Mouse (Mus musculus) cerebellum, adult 2 months (tissue): Measurements from ENCODE around the gene Sorl1. TPM values are rescaled to one million over a fixed set of nuclear protein-coding genes. Genes with fewer than 3 reads are reported as not detected.

Experiments
- DNase-seq, 2 experiments: peaks; one replicate each; pipeline ENCODE4 v3.0.0; 2021
- H3K27ac ChIP-seq: fragments of 200-500 bp; 2 replicates; pipeline ENCODE4 v1.5.1; 2012; ENCODE audit warnings: low read length, control low read depth, inconsistent platforms; ENCODE audit not compliant: insufficient read depth
- H3K27me3 ChIP-seq: fragments of 200-500 bp; 2 replicates; pipeline ENCODE4 v1.6.1; 2012; ENCODE audit warnings: inconsistent platforms, mild to moderate bottlenecking, low read length, moderate library complexity; ENCODE audit not compliant: control insufficient read depth, insufficient read depth
- H3K4me1 ChIP-seq: fragments of 200-500 bp; 2 replicates; pipeline ENCODE4 v1.6.1; 2011; ENCODE audit warnings: low read length; ENCODE audit not compliant: control insufficient read depth, insufficient read depth
- H3K4me3 ChIP-seq: fragments of 200-500 bp; replicated peaks from 2 replicates; pipeline ENCODE3; 2011; ENCODE audit warnings: mild to moderate bottlenecking, low read depth, low read length, control low read depth; ENCODE audit not compliant: insufficient read depth
- CTCF ChIP-seq: fragments of 200-500 bp; IDR thresholded peaks from 2 replicates; pipeline ENCODE4 v1.5.1; 2011; ENCODE audit warnings: low read depth, mild to moderate bottlenecking, control low read depth, low read length, moderate library complexity, borderline replicate concordance; ENCODE audit not compliant: insufficient read depth
- POLR2A ChIP-seq: fragments of 200-500 bp; IDR thresholded peaks from 2 replicates; pipeline ENCODE4 v1.6.1; 2011; ENCODE audit warnings: low read length, control low read depth, borderline replicate concordance; ENCODE audit not compliant: insufficient read depth
- WGBS: fragments of 180-500 bp; shearing (Covaris S2); methylation state at CpG from one replicate; pipeline ENCODE4 v1.1.7; 2018; 5-methylcytosine and 5-hydroxymethylcytosine counted together
- polyA plus RNA-seq: library from polyadenylated mRNA; depleted of rRNA; stranded (reverse); fragments of >200 nt; gene quantifications from 2 replicates; pipeline ENCODE4 v1.2.3, GENCODE M21; 2012

Sorl1 gene
- polyA plus RNA-seq, 1 experiment, result 169 TPM

GRCm38 (mm10) chr9:41969961-41970360 is 154.1 kb downstream of the Sorl1 start:
- WGBS, result 89% methylated on average over 8 of the region's 8 CpGs
- DNase-seq, result no peak
- TF ChIP-seq POLR2A (no peak), CTCF (no peak)
- H3K4me3 ChIP-seq, result no peak overlapping the region
- peaks cover 14% of the 10 kb centered on the region for H3K4me1 ChIP-seq
- no peaks in the 10 kb centered on the region for H3K27me3 ChIP-seq
- H3K27ac ChIP-seq, result no peak overlapping the region

DNA sequence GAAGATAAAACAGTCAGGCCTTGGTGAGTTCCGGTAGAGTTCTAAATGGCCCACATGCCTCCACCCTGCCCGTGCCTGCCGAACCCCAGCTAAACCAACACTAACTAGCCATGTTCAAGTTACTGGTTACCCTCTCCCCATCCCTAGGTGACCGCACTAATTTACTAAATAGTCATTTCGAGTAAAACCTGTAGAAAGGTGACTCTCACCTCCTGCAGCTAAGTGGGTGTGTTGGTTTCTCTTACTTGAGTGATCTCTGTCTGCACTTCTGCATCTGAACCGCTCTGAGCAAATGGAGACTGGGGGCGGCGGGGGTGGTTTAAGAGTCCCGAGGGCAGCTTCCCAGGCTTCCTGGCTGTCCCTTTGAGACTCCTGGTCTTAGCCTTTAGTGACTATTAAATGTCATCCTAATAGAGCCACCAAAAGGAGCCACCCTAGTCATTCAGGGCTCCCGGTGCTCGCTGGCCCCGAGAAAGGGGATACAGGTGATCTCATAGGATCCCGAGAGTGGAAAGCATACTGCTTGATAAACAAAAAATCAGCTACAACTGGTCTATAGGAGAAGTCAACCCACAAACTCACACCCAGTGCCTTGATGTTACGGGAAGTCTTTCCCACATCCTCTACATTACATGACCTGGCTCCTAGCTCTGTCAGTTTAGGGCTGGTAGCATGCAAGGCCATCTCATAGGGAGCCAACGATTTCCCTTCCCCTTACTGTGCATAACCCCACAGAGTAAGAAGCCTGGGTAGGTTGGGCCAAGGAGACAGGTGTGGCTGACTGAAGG is 155.2 kb downstream of the Sorl1 start:
- H3K27ac ChIP-seq, result no peak overlapping the region
- no peak for TF ChIP-seq CTCF
- no peak for TF ChIP-seq POLR2A
- H3K4me3 ChIP-seq, result no peak overlapping the region
- no peak for DNase-seq
- H3K4me1 ChIP-seq, result peaks cover 3% of the 10 kb centered on the region; the same call in 1 of the 2 replicates
- WGBS, result 97% methylated on average over 15 of the region's 15 CpGs
- H3K27me3 ChIP-seq, result no peaks in the 10 kb centered on the region

GRCm38 (mm10) chr9:41961274-41961673 is 162.8 kb downstream of the Sorl1 start:
- H3K27ac ChIP-seq, result no peak overlapping the region
- peaks cover 2% of the 10 kb centered on the region; the same call in 1 of the 2 replicates for H3K4me1 ChIP-seq
- TF ChIP-seq POLR2A, result no peak
- TF ChIP-seq CTCF, result no peak
- H3K27me3 ChIP-seq, result no peaks in the 10 kb centered on the region; the same call in 1 of the 2 replicates
- no peak for DNase-seq
- 36% methylated on average over 10 of the region's 10 CpGs for WGBS
- H3K4me3 ChIP-seq, result no peak overlapping the region

GRCm38 (mm10) chr9:41958282-41958681 is 165.8 kb downstream of the Sorl1 start:
- WGBS, result 92% methylated on average over 9 of the region's 9 CpGs
- no peak for DNase-seq

DNA sequence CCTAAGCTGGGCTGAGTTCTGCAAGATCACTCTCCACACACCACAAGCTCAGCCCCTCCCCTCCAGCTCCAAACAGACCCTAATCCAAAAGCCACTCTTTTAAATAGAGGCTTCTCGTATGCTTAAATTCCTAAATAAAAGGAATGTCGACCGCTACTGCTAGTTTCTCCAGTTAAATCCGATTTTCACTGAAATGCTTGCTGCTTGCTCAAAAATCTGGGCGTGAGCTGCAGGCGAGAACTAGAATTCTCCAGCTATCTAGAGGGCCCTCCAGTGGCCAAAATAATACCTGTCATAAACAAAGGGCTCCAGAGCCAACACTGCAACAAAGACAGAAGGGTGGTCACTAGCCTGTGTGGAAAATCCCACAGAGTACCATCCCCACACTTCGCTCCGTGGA is 170.6 kb downstream of the Sorl1 start:
- WGBS, result 11% methylated on average over 8 of the region's 8 CpGs
- H3K4me1 ChIP-seq, result no peaks in the 10 kb centered on the region; the same call in 1 of the 2 replicates

More at GRCm38 (mm10) chr9:41958282-41958681, 165.8 kb downstream of the Sorl1 start:
- H3K4me1 ChIP-seq, result no peaks in the 10 kb centered on the region
- H3K4me3 ChIP-seq, result no peak overlapping the region
- H3K27ac ChIP-seq, result no peak overlapping the region
- no peak for TF ChIP-seq POLR2A
- TF ChIP-seq CTCF, result no peak
- H3K27me3 ChIP-seq, result no peaks in the 10 kb centered on the region; the same call in 1 of the 2 replicates

DNA sequence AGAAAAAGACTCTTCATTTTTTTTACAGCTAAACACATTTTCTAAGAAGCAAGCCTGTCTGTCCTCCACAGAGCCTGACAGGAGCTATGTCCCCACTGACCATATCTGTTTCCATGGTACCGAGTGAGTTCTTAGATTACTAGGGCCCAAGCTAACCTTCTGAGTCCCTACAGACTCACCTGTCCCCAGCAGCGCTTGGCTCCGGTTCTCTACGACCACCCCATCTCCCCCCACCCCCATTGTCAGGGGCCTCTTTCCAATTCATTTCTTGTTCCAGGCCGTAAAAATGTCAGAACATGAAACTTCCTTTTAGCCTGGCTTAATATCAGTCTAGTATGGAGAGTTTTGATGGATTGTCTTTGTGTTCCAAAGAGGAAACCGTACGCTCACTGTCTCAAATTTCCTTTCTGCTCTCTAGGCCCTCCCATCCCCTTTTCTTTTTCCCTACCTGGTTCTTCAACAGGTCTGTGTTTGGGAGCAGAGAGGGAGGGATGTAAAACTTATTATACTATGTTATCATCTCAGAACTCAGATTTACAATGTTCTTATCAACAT is 171.4 kb downstream of the Sorl1 start:
- 84% methylated on average over 7 of the region's 7 CpGs for WGBS
- H3K27ac ChIP-seq, result no peak overlapping the region
- H3K4me3 ChIP-seq, result no peak overlapping the region
- no peak for DNase-seq
- TF ChIP-seq POLR2A (no peak), CTCF (no peak)
- no peaks in the 10 kb centered on the region for H3K27me3 ChIP-seq
- no peaks in the 10 kb centered on the region; the same call in 1 of the 2 replicates for H3K4me1 ChIP-seq

More for the DNA sequence above, 170.6 kb downstream of the Sorl1 start:
- Histone ChIP-seq H3K4me3 (no peak overlapping the region), H3K27ac (no peak overlapping the region), H3K27me3 (no peaks in the 10 kb centered on the region)
- DNase-seq, result no peak
- no peak for TF ChIP-seq POLR2A
- TF ChIP-seq CTCF, result peak; percentile 30; the same call in 1 of the 2 replicates

DNA sequence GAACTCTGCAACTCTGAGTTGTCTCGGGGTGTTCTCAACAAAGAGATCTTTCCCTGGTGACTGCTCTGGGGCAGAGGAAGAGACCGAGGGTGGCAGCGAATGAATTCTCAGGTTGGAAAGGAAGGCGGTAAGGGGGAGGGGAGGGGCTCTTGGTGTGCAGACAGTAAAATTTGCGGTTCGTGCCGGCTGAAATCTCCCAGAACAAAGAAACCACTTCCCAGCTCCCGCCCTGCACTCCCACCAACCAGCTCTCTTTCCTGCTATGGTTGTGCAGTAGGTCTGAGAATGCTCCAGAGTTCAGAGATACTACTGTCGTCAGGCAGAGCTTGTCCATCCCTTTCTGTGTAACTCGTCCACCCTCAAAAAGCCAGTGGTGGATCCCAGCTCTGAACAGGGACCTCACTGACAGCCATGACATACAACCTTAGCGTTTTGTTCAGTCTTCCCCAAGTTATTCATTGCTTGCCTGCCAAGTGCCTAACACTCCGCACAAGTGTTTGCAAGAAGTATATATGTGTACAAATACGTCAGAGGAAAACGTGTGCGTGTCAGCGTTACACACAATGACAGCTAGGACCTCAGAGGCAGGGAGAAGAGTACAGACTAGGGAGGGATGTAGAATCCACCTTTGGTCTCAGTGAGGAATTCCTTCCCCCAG is 172.5 kb downstream of the Sorl1 start:
- WGBS, result 13% methylated on average over 16 of the region's 16 CpGs
- H3K4me1 ChIP-seq, result no peaks in the 10 kb centered on the region; the same call in 1 of the 2 replicates

DNA sequence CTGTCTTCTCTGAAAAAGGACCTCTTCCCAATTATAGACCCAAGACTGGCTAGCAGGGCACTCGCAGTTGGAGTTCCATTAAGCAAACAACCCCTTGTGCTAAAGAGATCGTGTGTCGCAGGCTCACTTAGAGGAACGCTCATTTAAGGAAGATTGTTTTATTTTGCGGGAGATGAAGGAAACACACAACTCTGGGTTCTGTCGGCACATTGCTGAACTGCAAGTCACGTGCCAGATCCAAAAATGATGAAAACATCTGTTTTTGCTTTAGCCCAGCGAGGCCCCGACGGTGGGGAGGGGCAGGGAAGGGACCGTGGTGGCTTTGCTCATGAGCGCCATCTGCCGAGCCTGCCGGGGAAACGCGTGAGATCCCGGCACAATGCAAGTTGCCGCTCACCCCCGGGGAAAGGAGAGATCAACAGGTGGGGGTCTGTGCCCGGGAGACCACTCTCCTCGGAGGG is 173.1 kb downstream of the Sorl1 start:
- peak overlapping the region; percentile 48 for H3K4me3 ChIP-seq
- H3K27me3 ChIP-seq, result no peaks in the 10 kb centered on the region
- DNase-seq, result peak; percentile 71 to 79
- TF ChIP-seq POLR2A (no peak), CTCF (peak; percentile 86; the same call in 1 of the 2 replicates)
- no peaks in the 10 kb centered on the region; the same call in 1 of the 2 replicates for H3K4me1 ChIP-seq
- WGBS, result under 1% methylated on average over 21 of the region's 21 CpGs
- H3K27ac ChIP-seq, result peak overlapping the region; percentile 36; the same call in 1 of the 2 replicates

More for the DNA sequence above, 172.5 kb downstream of the Sorl1 start:
- DNase-seq, result no peak
- H3K27ac ChIP-seq, result no peak overlapping the region
- no peak overlapping the region for H3K4me3 ChIP-seq
- no peaks in the 10 kb centered on the region for H3K27me3 ChIP-seq
- TF ChIP-seq POLR2A (no peak), CTCF (no peak)
